6 mouse cellular contexts compared by ENCODE assay signal in the genomic region with DNA sequence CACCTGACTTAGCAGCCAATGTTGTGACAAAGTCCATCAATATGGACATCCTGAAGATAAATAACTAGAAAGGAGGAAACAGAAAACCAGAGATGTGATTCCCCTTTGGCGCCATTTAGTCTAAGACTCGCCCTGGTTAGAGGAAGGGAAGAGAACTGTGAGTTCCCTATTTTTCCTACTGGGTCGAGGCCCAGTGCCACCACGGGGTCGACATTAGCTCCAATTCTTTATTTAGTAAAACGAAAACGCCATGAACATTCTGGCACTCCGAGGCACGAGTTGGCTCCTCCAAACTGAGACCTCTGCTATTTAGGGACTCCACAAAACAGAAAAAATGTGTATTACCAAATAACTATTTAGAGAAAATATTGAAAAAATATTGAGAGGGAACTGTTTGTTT.
"Had no signal": no experiment of that assay in that cellular context is flagged by ENCODE, and none has a peak within 500 bp of the region (broad histone marks: within the 10 kb centered on the region; RNA-seq: fewer than 3 reads in every experiment).

No protein-coding gene starts in this region.

- DNase-seq: kidney, postnatal 10 days; kidney, postnatal 4 days; lung, embryonic 14.5 days; thymus, adult 18-20 months; thymus, postnatal 14 days had no signal

- ATAC-seq: midbrain, embryonic 15.5 days had no signal
